Mouse (Mus musculus): Measurements from ENCODE around the gene Hexa.

The Hexa gene

GRCm38 (mm10) chr9:59539441-59540137 lies at the start of gene Hexa, which contains the start of gene Tmem202:
TSS of gene Hexa (plus strand) at chr9:59539540.
TSS of gene Tmem202 (minus strand) at chr9:59539847.
- DNase-seq (ENCODE audit: low read depth, low spot score) = peak; percentile 80

- DNase-seq (ENCODE audit: low read depth, low spot score) = no peak
Measured at GRCm38 (mm10) chr9:59508146-59508545, 31.2 kb upstream of the Hexa start.

- no peak for DNase-seq (ENCODE audit: low read depth, low spot score)
Measured at GRCm38 (mm10) chr9:59512381-59512780, 27.0 kb upstream of the Hexa start.

GRCm38 (mm10) chr9:59515069-59515468 lies 24.3 kb upstream of the Hexa start:
- DNase-seq (ENCODE audit: low read depth, low spot score) = no peak

- DNase-seq (ENCODE audit: low read depth, low spot score) = no peak
Measured at GRCm38 (mm10) chr9:59517127-59517526, 22.2 kb upstream of the Hexa start.

GRCm38 (mm10) chr9:59518976-59519375 lies 20.4 kb upstream of the Hexa start:
- no peak for DNase-seq (ENCODE audit: low read depth, low spot score)

GRCm38 (mm10) chr9:59519396-59519795 lies 19.9 kb upstream of the Hexa start:
- DNase-seq (ENCODE audit: low read depth, low spot score) = no peak

GRCm38 (mm10) chr9:59522906-59523305 lies 16.4 kb upstream of the Hexa start:
- no peak for DNase-seq (ENCODE audit: low read depth, low spot score)

GRCm38 (mm10) chr9:59526727-59527126 lies 12.6 kb upstream of the Hexa start:
- DNase-seq (ENCODE audit: low read depth, low spot score) = no peak

GRCm38 (mm10) chr9:59527580-59527979 lies 11.8 kb upstream of the Hexa start:
- DNase-seq (ENCODE audit: low read depth, low spot score) = no peak

- DNase-seq (ENCODE audit: low read depth, low spot score) = no peak
Measured at GRCm38 (mm10) chr9:59528274-59528673, 11.1 kb upstream of the Hexa start.

GRCm38 (mm10) chr9:59531645-59532044 lies 7.7 kb upstream of the Hexa start:
- no peak for DNase-seq (ENCODE audit: low read depth, low spot score)

- no peak for DNase-seq (ENCODE audit: low read depth, low spot score)
Measured at GRCm38 (mm10) chr9:59533422-59533821, 5.9 kb upstream of the Hexa start.

- no peak for DNase-seq (ENCODE audit: low read depth, low spot score)
Measured at GRCm38 (mm10) chr9:59533889-59534288, 5.5 kb upstream of the Hexa start.

GRCm38 (mm10) chr9:59537651-59538050 lies 1.7 kb upstream of the Hexa start:
- DNase-seq (ENCODE audit: low read depth, low spot score) = no peak

GRCm38 (mm10) chr9:59541617-59542016 lies 2.3 kb downstream of the Hexa start:
- DNase-seq (ENCODE audit: low read depth, low spot score) = no peak

- no peak for DNase-seq (ENCODE audit: low read depth, low spot score)
Measured at GRCm38 (mm10) chr9:59542766-59543324, 3.5 kb downstream of the Hexa start.

- DNase-seq (ENCODE audit: low read depth, low spot score) = no peak
Measured at GRCm38 (mm10) chr9:59544739-59545138, 5.4 kb downstream of the Hexa start.

- DNase-seq (ENCODE audit: low read depth, low spot score) = no peak
Measured at GRCm38 (mm10) chr9:59547869-59548268, 8.5 kb downstream of the Hexa start.

GRCm38 (mm10) chr9:59548961-59549487 lies 9.7 kb downstream of the Hexa start:
- no peak for DNase-seq (ENCODE audit: low read depth, low spot score)

GRCm38 (mm10) chr9:59550077-59550476 lies 10.7 kb downstream of the Hexa start:
- DNase-seq (ENCODE audit: low read depth, low spot score) = no peak

- no peak for DNase-seq (ENCODE audit: low read depth, low spot score)
Measured at GRCm38 (mm10) chr9:59551017-59551416, 11.7 kb downstream of the Hexa start.

- no peak for DNase-seq (ENCODE audit: low read depth, low spot score)
Measured at GRCm38 (mm10) chr9:59551620-59552031, 12.3 kb downstream of the Hexa start.

Data from brain, embryonic 18.5 days (tissue).